In the genomic region with DNA sequence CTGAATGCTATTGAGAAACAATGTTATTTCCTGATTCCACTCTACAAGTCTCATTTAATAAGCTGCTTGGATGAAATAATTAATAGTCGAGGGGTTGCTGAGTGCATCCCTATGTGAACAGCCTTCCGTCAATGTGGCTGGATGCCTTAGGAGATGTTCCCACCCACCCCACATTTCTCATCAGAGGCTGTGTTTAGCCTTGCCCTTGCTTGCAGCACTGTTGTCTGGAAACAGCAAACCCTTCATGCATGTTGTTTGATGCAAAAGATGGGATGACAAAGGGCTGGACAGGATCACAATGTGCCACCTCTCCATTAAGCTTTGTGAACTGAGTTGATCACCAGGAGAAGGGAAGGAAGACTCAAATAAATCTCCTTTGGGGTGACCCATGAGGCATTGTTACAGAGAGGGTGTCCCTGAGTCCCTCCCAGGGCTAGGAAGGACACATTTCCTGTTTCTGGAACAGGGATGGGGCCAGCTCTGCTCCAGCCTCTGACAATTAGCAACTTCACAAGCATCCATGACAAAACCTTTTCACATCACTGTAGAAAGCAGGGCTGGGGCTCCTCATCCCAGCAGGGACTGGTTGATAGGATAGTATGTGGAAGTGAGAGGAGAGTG, we compare ENCODE assay signal across 17 mouse cellular contexts.
DNase-seq lines count a peak whose midpoint lies in the region; ATAC-seq and TF ChIP-seq lines count a peak whose summit lies in the region.
"Had no signal": no experiment of that assay in that cellular context is flagged by ENCODE, and none has a peak within 500 bp of the region (broad histone marks: within the 10 kb centered on the region; RNA-seq: fewer than 3 reads in every experiment).

No protein-coding gene starts in this region.

- peak; percentile 28 for DNase-seq in adrenal gland, adult 8-10 months
- no peak for DNase-seq in adrenal gland, postnatal 10 days
- peak; percentile 75 for DNase-seq in kidney, adult 11 months
- peak; percentile 67 for DNase-seq in kidney, postnatal 0 days (ENCODE audit: low spot score)
- peak; percentile 44 for DNase-seq in lung, postnatal 10 days
- no peak for DNase-seq in retina, embryonic 14.5 days (ENCODE audit: low spot score)
- DNase-seq in midbrain, embryonic 11.5 days (ENCODE audit: low spot score, missing footprints) = no peak
- DNase-seq in cerebellum, postnatal 14 days = no peak
- DNase-seq: cerebellum, postnatal 10 days; gastrocnemius, postnatal 14 days; heart, postnatal 36 days; thymus, postnatal 25 days had no signal

- H3K9me3 ChIP-seq in kidney, postnatal 0 days (replicated peaks; ENCODE audit: low read length) = no peaks in the 10 kb centered on the region
- H3K9me3 ChIP-seq in midbrain, embryonic 11.5 days (ENCODE audit: control insufficient read depth, low read length) = no peaks in the 10 kb centered on the region
- H3K9me3 ChIP-seq: heart, embryonic 10.5 days; limb, embryonic 13.5 days; midbrain, embryonic 10.5 days had no signal

- no peak overlapping the region for H3K4me3 ChIP-seq in kidney, postnatal 0 days (replicated peaks; ENCODE audit: low read depth, low read length)
- H3K4me3 ChIP-seq in midbrain, embryonic 11.5 days (ENCODE audit: low read depth, low read length) = no peak overlapping the region
- H3K4me3 ChIP-seq: heart, embryonic 10.5 days; limb, embryonic 13.5 days; midbrain, embryonic 10.5 days had no signal

- no peak overlapping the region for H3K4me2 ChIP-seq in kidney, postnatal 0 days (ENCODE audit: low read length)
- H3K4me2 ChIP-seq in midbrain, embryonic 11.5 days = no peak overlapping the region
- H3K4me2 ChIP-seq: limb, embryonic 13.5 days had no signal

- no peaks in the 10 kb centered on the region for H3K36me3 ChIP-seq in kidney, postnatal 0 days (ENCODE audit: insufficient read depth, low read length)
- no peaks in the 10 kb centered on the region for H3K36me3 ChIP-seq in midbrain, embryonic 11.5 days (ENCODE audit: control insufficient read depth, insufficient read depth, low read length)
- H3K36me3 ChIP-seq: heart, embryonic 10.5 days; limb, embryonic 13.5 days; midbrain, embryonic 10.5 days had no signal

- TF ChIP-seq CTCF in kidney, postnatal 0 days (IDR thresholded peaks at IDR 0.05; ENCODE audit: low read depth) = no peak

- no peaks in the 10 kb centered on the region for H3K27me3 ChIP-seq in kidney, postnatal 0 days (ENCODE audit: insufficient read depth, low read length)
- no peaks in the 10 kb centered on the region for H3K27me3 ChIP-seq in midbrain, embryonic 11.5 days (ENCODE audit: control insufficient read depth, insufficient read depth, low read length)
- H3K27me3 ChIP-seq: limb, embryonic 13.5 days had no signal

- peak overlapping the region; percentile 36; the same call in 1 of the 2 replicates for H3K27ac ChIP-seq in kidney, postnatal 0 days
- H3K27ac ChIP-seq in midbrain, embryonic 11.5 days (ENCODE audit: low read depth, low read length) = no peak overlapping the region
- H3K27ac ChIP-seq: heart, embryonic 10.5 days; limb, embryonic 13.5 days; midbrain, embryonic 10.5 days had no signal

- H3K4me1 ChIP-seq in kidney, postnatal 0 days (replicated peaks; ENCODE audit: insufficient read depth, low read length) = no peaks in the 10 kb centered on the region
- H3K4me1 ChIP-seq in midbrain, embryonic 11.5 days (ENCODE audit: control insufficient read depth, insufficient read depth, low read length) = no peaks in the 10 kb centered on the region
- H3K4me1 ChIP-seq: heart, embryonic 10.5 days; midbrain, embryonic 10.5 days had no signal

- 72% methylated on average over 2 of the region's 2 CpGs for WGBS in kidney, postnatal 0 days
- WGBS in midbrain, embryonic 11.5 days = 82% methylated on average over 2 of the region's 2 CpGs

- 0 out of 2 replicates have a peak, but pooled peaks have one; percentile 59 for ATAC-seq in kidney, postnatal 0 days (replicated peaks; ENCODE audit: low FRiP score, low read depth)
- no peak for ATAC-seq in midbrain, embryonic 11.5 days (ENCODE audit: low FRiP score)
- ATAC-seq: activated CD4-positive, CD25-positive, alpha-beta regulatory T cell, adult 4 months; hindbrain, embryonic 16.5 days had no signal

- H3K9ac ChIP-seq in kidney, postnatal 0 days (ENCODE audit: low read depth, low read length) = no peak overlapping the region
- H3K9ac ChIP-seq in midbrain, embryonic 11.5 days (ENCODE audit: low read length) = no peak overlapping the region
- H3K9ac ChIP-seq: limb, embryonic 13.5 days had no signal

Comparison
In these comparisons a context has a peak if more than half of its experiments do, and no peak if none do; other contexts are left out.
1. DNase-seq: peak in adrenal gland, adult 8-10 months (single experiment), kidney, adult 11 months (single experiment), kidney, postnatal 0 days (single experiment) and lung, postnatal 10 days (single experiment); none in adrenal gland, postnatal 10 days (single experiment), retina, embryonic 14.5 days (single experiment), midbrain, embryonic 11.5 days (single experiment) and cerebellum, postnatal 14 days (0 of 2).